Mouse (Mus musculus): ENCODE results near the gene Phb. TPM values are rescaled to one million over a fixed set of nuclear protein-coding genes. Genes with fewer than 3 reads are reported as not detected.
"Not testable (repeated sequence)": the region's sequence is repeated elsewhere in the genome, so short reads cannot be mapped to it uniquely, and the experiment has no call there.

Phb gene
- polyA plus RNA-seq, 1 experiment, result 49.5 TPM

DNA sequence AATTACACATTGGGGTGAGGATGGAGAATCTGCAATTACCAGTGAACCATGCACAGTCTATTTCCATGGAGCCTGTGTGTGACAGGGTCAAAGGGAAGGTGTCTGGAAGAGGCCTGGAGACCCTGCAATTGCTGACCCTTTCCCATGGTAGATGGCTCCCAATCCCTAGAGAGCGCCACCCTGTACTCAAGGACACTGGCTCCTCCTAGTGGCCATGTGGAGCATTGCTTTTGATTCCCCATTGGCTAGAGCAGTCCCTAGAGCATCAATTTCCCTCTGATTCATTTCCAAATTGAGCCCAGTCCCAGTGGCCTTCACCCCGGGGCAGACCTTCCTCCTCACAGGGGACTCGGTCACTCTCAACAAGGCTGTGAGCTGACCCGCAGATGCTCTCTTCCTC is 17.9 kb upstream of the Phb start:
- WGBS, result 4% methylated on average over 4 of the region's 4 CpGs
- H3K36me3 ChIP-seq (ENCODE audit: control insufficient read depth, insufficient read depth, low read length), result no peaks in the 10 kb centered on the region

GRCm38 (mm10) chr11:95649560-95649959 is 17.2 kb upstream of the Phb start:
- Histone ChIP-seq H3K4me1 (ENCODE audit: control insufficient read depth, insufficient read depth, insufficient read length) (no peaks in the 10 kb centered on the region; the same call in 1 of the 2 replicates), H3K27ac (ENCODE audit: insufficient read depth, low read length) (no peak overlapping the region), H3K36me3 (ENCODE audit: control insufficient read depth, insufficient read depth, low read length) (no peaks in the 10 kb centered on the region), H3K4me3 (ENCODE audit: extremely low read depth, insufficient read depth, insufficient read length) (no peak overlapping the region), H3K27me3 (ENCODE audit: control insufficient read depth, insufficient read depth, low read length) (peaks cover 3% of the 10 kb centered on the region)
- 69% methylated on average over 7 of the region's 7 CpGs for WGBS
- TF ChIP-seq CTCF (IDR thresholded peaks at IDR 0.05; ENCODE audit: extremely low read depth, insufficient read depth, insufficient read length, insufficient replicate concordance), result no peak
- TF ChIP-seq POLR2A (IDR thresholded peaks at IDR 0.05; ENCODE audit: low read depth, low read length), result no peak
- DNase-seq (ENCODE audit: low read depth in 1 of 2, low spot score in 2 of 2), result no peak

More for the DNA sequence above, 17.9 kb upstream of the Phb start:
- peaks cover 4% of the 10 kb centered on the region for H3K27me3 ChIP-seq (ENCODE audit: control insufficient read depth, insufficient read depth, low read length)
- no peaks in the 10 kb centered on the region; the same call in 1 of the 2 replicates for H3K4me1 ChIP-seq (ENCODE audit: control insufficient read depth, insufficient read depth, insufficient read length)
- no peak for TF ChIP-seq POLR2A (IDR thresholded peaks at IDR 0.05; ENCODE audit: low read depth, low read length)
- peak; percentile 76; the same call in 1 of the 2 replicates for TF ChIP-seq CTCF (IDR thresholded peaks at IDR 0.05; ENCODE audit: extremely low read depth, insufficient read depth, insufficient read length, insufficient replicate concordance)
- H3K4me3 ChIP-seq (ENCODE audit: extremely low read depth, insufficient read depth, insufficient read length), result no peak overlapping the region
- DNase-seq (ENCODE audit: low read depth in 1 of 2, low spot score in 2 of 2), result peak; percentile 21 to 59
- H3K27ac ChIP-seq (ENCODE audit: insufficient read depth, low read length), result no peak overlapping the region

GRCm38 (mm10) chr11:95650001-95650400 is 16.8 kb upstream of the Phb start:
- no peak for DNase-seq (ENCODE audit: low read depth in 1 of 2, low spot score in 2 of 2)
- no peak for TF ChIP-seq POLR2A (IDR thresholded peaks at IDR 0.05; ENCODE audit: low read depth, low read length)
- no peak for TF ChIP-seq CTCF (IDR thresholded peaks at IDR 0.05; ENCODE audit: extremely low read depth, insufficient read depth, insufficient read length, insufficient replicate concordance)
- Histone ChIP-seq H3K27ac (ENCODE audit: insufficient read depth, low read length) (no peak overlapping the region), H3K4me3 (ENCODE audit: extremely low read depth, insufficient read depth, insufficient read length) (no peak overlapping the region), H3K27me3 (ENCODE audit: control insufficient read depth, insufficient read depth, low read length) (peaks cover 3% of the 10 kb centered on the region), H3K4me1 (ENCODE audit: control insufficient read depth, insufficient read depth, insufficient read length) (no peaks in the 10 kb centered on the region; the same call in 1 of the 2 replicates), H3K36me3 (ENCODE audit: control insufficient read depth, insufficient read depth, low read length) (no peaks in the 10 kb centered on the region)
- WGBS, result 48% methylated on average over 2 of the region's 2 CpGs

DNA sequence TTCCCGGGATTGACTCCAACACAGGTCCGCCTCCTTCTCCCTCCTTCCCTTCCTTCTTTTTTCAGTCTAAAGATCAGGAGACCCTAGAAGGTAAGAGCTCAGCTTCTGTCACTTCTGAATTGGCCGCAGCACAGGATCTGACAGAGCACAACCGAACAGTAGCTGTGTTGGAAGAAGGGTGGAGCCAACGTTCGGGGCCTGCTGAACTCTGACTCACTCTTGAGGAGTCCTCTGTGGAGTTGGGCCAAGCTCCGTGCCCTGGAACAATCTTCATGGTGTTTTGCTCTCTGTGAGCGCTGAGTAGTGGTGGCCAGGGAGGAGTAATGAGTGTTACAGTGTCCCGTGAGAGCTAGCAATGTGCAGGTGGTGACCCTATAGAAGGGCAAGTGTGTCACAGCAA is 15.8 kb upstream of the Phb start:
- WGBS, result 71% methylated on average over 9 of the region's 9 CpGs
- H3K4me1 ChIP-seq (ENCODE audit: control insufficient read depth, insufficient read depth, insufficient read length), result no peaks in the 10 kb centered on the region
- no peak overlapping the region for H3K4me3 ChIP-seq (ENCODE audit: extremely low read depth, insufficient read depth, insufficient read length)
- no peaks in the 10 kb centered on the region for H3K27me3 ChIP-seq (ENCODE audit: control insufficient read depth, insufficient read depth, low read length)
- H3K27ac ChIP-seq (ENCODE audit: insufficient read depth, low read length), result no peak overlapping the region
- no peaks in the 10 kb centered on the region for H3K36me3 ChIP-seq (ENCODE audit: control insufficient read depth, insufficient read depth, low read length)
- DNase-seq (ENCODE audit: low read depth in 1 of 2, low spot score in 2 of 2), result no peak
- TF ChIP-seq CTCF (IDR thresholded peaks at IDR 0.05; ENCODE audit: extremely low read depth, insufficient read depth, insufficient read length, insufficient replicate concordance), result no peak
- TF ChIP-seq POLR2A (IDR thresholded peaks at IDR 0.05; ENCODE audit: low read depth, low read length), result no peak

DNA sequence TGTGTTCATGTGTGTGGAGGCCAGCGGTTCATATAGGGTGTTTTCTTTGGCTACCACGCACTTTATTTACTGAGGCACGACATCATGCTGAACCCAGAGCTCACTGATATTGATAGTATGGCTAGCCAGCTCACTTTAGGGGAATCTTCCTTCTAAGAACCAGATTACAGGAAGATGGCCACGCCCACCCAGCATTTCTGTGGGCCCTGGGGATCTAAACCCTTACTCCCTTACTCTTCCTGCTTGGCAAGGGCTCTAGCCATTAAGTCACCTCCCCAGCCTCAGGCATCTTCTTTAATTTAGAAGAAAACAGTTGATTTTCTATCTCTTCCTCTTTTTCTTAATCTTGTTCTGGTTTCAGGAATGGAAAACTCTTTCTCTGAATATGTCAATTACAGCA is 9.3 kb upstream of the Phb start:
- 74% methylated on average over 4 of the region's 4 CpGs for WGBS
- DNase-seq (ENCODE audit: low read depth in 1 of 2, low spot score in 2 of 2), result no peak
- H3K36me3 ChIP-seq (ENCODE audit: control insufficient read depth, insufficient read depth, low read length), result no peaks in the 10 kb centered on the region
- no peak overlapping the region for H3K4me3 ChIP-seq (ENCODE audit: extremely low read depth, insufficient read depth, insufficient read length)
- no peaks in the 10 kb centered on the region for H3K4me1 ChIP-seq (ENCODE audit: control insufficient read depth, insufficient read depth, insufficient read length)
- no peaks in the 10 kb centered on the region for H3K27me3 ChIP-seq (ENCODE audit: control insufficient read depth, insufficient read depth, low read length)
- TF ChIP-seq CTCF (IDR thresholded peaks at IDR 0.05; ENCODE audit: extremely low read depth, insufficient read depth, insufficient read length, insufficient replicate concordance) (no peak), POLR2A (IDR thresholded peaks at IDR 0.05; ENCODE audit: low read depth, low read length) (no peak)
- no peak overlapping the region for H3K27ac ChIP-seq (ENCODE audit: insufficient read depth, low read length)

DNA sequence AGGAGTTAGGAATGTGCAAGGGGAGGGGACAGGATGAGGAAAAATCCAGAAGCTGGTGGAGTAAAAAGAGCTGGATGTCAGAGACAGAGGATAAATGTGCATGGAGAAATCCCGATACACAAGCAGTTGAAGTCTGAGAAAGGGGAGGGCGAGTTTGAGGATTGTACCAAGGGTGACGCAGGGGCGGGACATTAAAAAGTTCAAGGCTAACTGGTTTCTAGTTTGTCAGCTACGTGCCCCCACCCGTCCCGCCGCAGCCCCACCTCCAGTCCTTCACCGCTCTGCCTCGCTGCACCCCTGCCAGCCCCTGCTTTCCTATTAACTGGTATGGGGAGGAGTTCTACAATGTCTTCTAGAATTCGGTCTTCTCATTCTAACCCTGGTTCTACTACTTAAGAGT is 420 bp downstream of the Phb start:
- TF ChIP-seq POLR2A (IDR thresholded peaks at IDR 0.05; ENCODE audit: low read depth, low read length), result no peak
- no peak for TF ChIP-seq CTCF (IDR thresholded peaks at IDR 0.05; ENCODE audit: extremely low read depth, insufficient read depth, insufficient read length, insufficient replicate concordance)
- Histone ChIP-seq H3K27me3 (ENCODE audit: control insufficient read depth, insufficient read depth, low read length) (no peaks in the 10 kb centered on the region), H3K27ac (ENCODE audit: insufficient read depth, low read length) (peak overlapping the region; percentile 14), H3K4me1 (ENCODE audit: control insufficient read depth, insufficient read depth, insufficient read length) (peaks cover 5% of the 10 kb centered on the region), H3K36me3 (ENCODE audit: control insufficient read depth, insufficient read depth, low read length) (peaks cover 11% of the 10 kb centered on the region), H3K4me3 (ENCODE audit: extremely low read depth, insufficient read depth, insufficient read length) (peak overlapping the region; percentile 58)
- peak; percentile 9 to 30 for DNase-seq (ENCODE audit: low read depth in 1 of 2, low spot score in 2 of 2)
- under 1% methylated on average over 11 of the region's 11 CpGs for WGBS

- 90% methylated on average over 7 of the region's 7 CpGs for WGBS
- not testable (repeated sequence) for H3K4me1 ChIP-seq (ENCODE audit: control insufficient read depth, insufficient read depth, insufficient read length); H3K4me3 ChIP-seq (ENCODE audit: extremely low read depth, insufficient read depth, insufficient read length); H3K27ac ChIP-seq (ENCODE audit: insufficient read depth, low read length); H3K27me3 ChIP-seq (ENCODE audit: control insufficient read depth, insufficient read depth, low read length); DNase-seq (ENCODE audit: low read depth in 1 of 2, low spot score in 2 of 2)
- H3K36me3 ChIP-seq (ENCODE audit: control insufficient read depth, insufficient read depth, low read length), result peaks cover 11% of the 10 kb centered on the region
Observed at GRCm38 (mm10) chr11:95668086-95668485, 1.3 kb downstream of the Phb start.
